Mouse (Mus musculus) common myeloid progenitor, adult 5-6 weeks (primary cell): ENCODE data around the gene Arhgef12. TPM values are rescaled to one million over a fixed set of nuclear protein-coding genes. Genes with fewer than 3 reads are reported as not detected.

Experiments used
- ATAC-seq: replicated peaks from 2 replicates; pipeline ENCODE4 v1.8.0; 2016; ENCODE audit warnings: low read depth, mild to moderate bottlenecking, moderate TSS enrichment, inconsistent platforms; ENCODE audit not compliant: poor library complexity, severe bottlenecking
- total RNA-seq: library from RNA; stranded (forward); fragments of 200-1000, 187-1606 nt; gene quantifications from 2 replicates; pipeline ENCODE4 v1.2.3, GENCODE M21; 2017

Arhgef12 gene
- total RNA-seq, 1 experiment from 2014 or later: 10.0 TPM

- ATAC-seq: no peak
These were observed 3.4 kb upstream of the Arhgef12 start for GRCm38 (mm10) chr9:43110286-43110980.

GRCm38 (mm10) chr9:43109125-43109524, 2.1 kb upstream of the Arhgef12 start:
- ATAC-seq: no peak

GRCm38 (mm10) chr9:43108721-43109120, 1.7 kb upstream of the Arhgef12 start:
- no peak for ATAC-seq

GRCm38 (mm10) chr9:43108081-43108480, 1.0 kb upstream of the Arhgef12 start:
- ATAC-seq: no peak

- no peak for ATAC-seq
These were observed 516 bp upstream of the Arhgef12 start for GRCm38 (mm10) chr9:43107555-43107954.

- ATAC-seq: no peak
These were observed 433 bp downstream of the Arhgef12 start for GRCm38 (mm10) chr9:43106426-43107186.

GRCm38 (mm10) chr9:43105664-43106361, 1.2 kb downstream of the Arhgef12 start:
- peak; percentile 14; the same call in 1 of the 2 replicates for ATAC-seq

GRCm38 (mm10) chr9:43104873-43105663, 2.0 kb downstream of the Arhgef12 start:
- ATAC-seq: no peak

- ATAC-seq: no peak
These were observed 2.5 kb downstream of the Arhgef12 start for GRCm38 (mm10) chr9:43104526-43104872.

GRCm38 (mm10) chr9:43103675-43104299, 3.3 kb downstream of the Arhgef12 start:
- no peak for ATAC-seq

- ATAC-seq: no peak
These were observed 4.1 kb downstream of the Arhgef12 start for GRCm38 (mm10) chr9:43102931-43103330.

- ATAC-seq: peak; percentile 81
These were observed 5.0 kb downstream of the Arhgef12 start for GRCm38 (mm10) chr9:43101936-43102595.

GRCm38 (mm10) chr9:43098922-43099321, 8.1 kb downstream of the Arhgef12 start:
- no peak for ATAC-seq

GRCm38 (mm10) chr9:43097801-43098557, 9.1 kb downstream of the Arhgef12 start:
- ATAC-seq: no peak

GRCm38 (mm10) chr9:43096337-43096736, 10.7 kb downstream of the Arhgef12 start:
- ATAC-seq: peak; percentile 95

GRCm38 (mm10) chr9:43094828-43095227, 12.2 kb downstream of the Arhgef12 start:
- no peak for ATAC-seq

GRCm38 (mm10) chr9:43093803-43094202, 13.2 kb downstream of the Arhgef12 start:
- no peak for ATAC-seq

GRCm38 (mm10) chr9:43085686-43086285, 21.3 kb downstream of the Arhgef12 start:
- ATAC-seq: no peak
